Mouse (Mus musculus): Measurements from ENCODE around the gene Ccdc162. TPM values are rescaled to one million over a fixed set of nuclear protein-coding genes. Genes with fewer than 3 reads are reported as not detected.

Gene Ccdc162
- polyA plus RNA-seq, 2 experiments from 2014 or later = 0.33 to 1.1 TPM

GRCm38 (mm10) chr10:41573190-41573589 lies 143.2 kb downstream of the Ccdc162 start:
- no peak for ATAC-seq

GRCm38 (mm10) chr10:41572274-41572673 lies 144.2 kb downstream of the Ccdc162 start:
- ATAC-seq = peak; percentile 66

- ATAC-seq = no peak
Observed at GRCm38 (mm10) chr10:41571065-41571464, 145.4 kb downstream of the Ccdc162 start.

GRCm38 (mm10) chr10:41568306-41568705 lies 148.1 kb downstream of the Ccdc162 start:
- no peak for ATAC-seq

GRCm38 (mm10) chr10:41565141-41565540 lies 151.3 kb downstream of the Ccdc162 start:
- ATAC-seq = no peak

- no peak for ATAC-seq
Observed at GRCm38 (mm10) chr10:41561701-41562395, 154.6 kb downstream of the Ccdc162 start.

- ATAC-seq = no peak
Observed at GRCm38 (mm10) chr10:41558401-41558800, 158.0 kb downstream of the Ccdc162 start.

GRCm38 (mm10) chr10:41555081-41555480 lies 161.4 kb downstream of the Ccdc162 start:
- ATAC-seq = no peak

GRCm38 (mm10) chr10:41553711-41554110 lies 162.7 kb downstream of the Ccdc162 start:
- no peak for ATAC-seq

GRCm38 (mm10) chr10:41552847-41553589 lies 163.4 kb downstream of the Ccdc162 start:
- ATAC-seq = peak; percentile 40

GRCm38 (mm10) chr10:41552319-41552718 lies 164.1 kb downstream of the Ccdc162 start:
- peak; percentile 32 for ATAC-seq

GRCm38 (mm10) chr10:41550711-41551110 lies 165.7 kb downstream of the Ccdc162 start:
- ATAC-seq = no peak

- ATAC-seq = no peak
Observed at GRCm38 (mm10) chr10:41546396-41547165, 169.9 kb downstream of the Ccdc162 start.

- ATAC-seq = peak; percentile 69
Observed at GRCm38 (mm10) chr10:41545224-41545755, 171.1 kb downstream of the Ccdc162 start.

GRCm38 (mm10) chr10:41544481-41545190 lies 171.8 kb downstream of the Ccdc162 start:
- ATAC-seq = peak; percentile 69

GRCm38 (mm10) chr10:41543844-41544243 lies 172.6 kb downstream of the Ccdc162 start:
- ATAC-seq = no peak

GRCm38 (mm10) chr10:41543439-41543838 lies 173.0 kb downstream of the Ccdc162 start:
- ATAC-seq = no peak

- ATAC-seq = no peak
Observed at GRCm38 (mm10) chr10:41542057-41542456, 174.4 kb downstream of the Ccdc162 start.

- ATAC-seq = no peak
Observed at GRCm38 (mm10) chr10:41538986-41539385, 177.4 kb downstream of the Ccdc162 start.

- ATAC-seq = no peak
Observed at GRCm38 (mm10) chr10:41537983-41538330, 178.5 kb downstream of the Ccdc162 start.

- ATAC-seq = no peak
Observed at GRCm38 (mm10) chr10:41537226-41537982, 179.0 kb downstream of the Ccdc162 start.

- peak; percentile 71 for ATAC-seq
Observed at GRCm38 (mm10) chr10:41536714-41537113, 179.7 kb downstream of the Ccdc162 start.
